Mouse (Mus musculus): ENCODE measurements around the gene Sesn1. TPM values are rescaled to one million over a fixed set of nuclear protein-coding genes. Genes with fewer than 3 reads are reported as not detected.
"Not testable (repeated sequence)": the region's sequence is repeated elsewhere in the genome, so short reads cannot be mapped to it uniquely, and the experiment has no call there.

The Sesn1 gene
- polyA plus RNA-seq, 1 experiment = 9.7 TPM

DNA sequence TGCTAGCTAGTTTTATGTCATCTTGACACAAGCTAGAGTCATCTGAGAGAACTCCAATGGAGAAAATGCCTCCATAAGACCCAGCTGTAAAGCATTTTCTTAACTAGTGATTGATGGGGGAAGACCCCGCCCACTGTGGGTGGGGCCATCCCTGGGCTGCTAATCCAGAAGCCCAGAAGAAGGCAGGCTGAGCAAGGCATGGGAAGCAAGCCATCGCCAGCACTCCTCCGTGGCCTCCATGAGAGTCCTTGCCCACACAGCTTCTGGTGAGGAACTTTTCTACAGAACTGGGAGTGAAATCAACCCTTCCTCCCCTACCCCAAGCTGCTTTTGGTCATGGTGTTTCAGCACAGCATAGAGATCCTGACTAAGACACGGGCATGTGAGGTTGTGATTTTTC is 129.4 kb downstream of the Sesn1 start:
- Histone ChIP-seq H3K79me2 (ENCODE audit: control insufficient read depth, insufficient read depth) (no peaks in the 10 kb centered on the region), H3K4me3 (no peak overlapping the region), H3K36me3 (ENCODE audit: control insufficient read depth, insufficient read depth) (no peaks in the 10 kb centered on the region), H3K27me3 (ENCODE audit: control insufficient read depth, insufficient read depth, insufficient read length) (no peaks in the 10 kb centered on the region), H3K4me2 (ENCODE audit: low read depth) (no peak overlapping the region), H3ac (ENCODE audit: control insufficient read depth, insufficient read length) (no peak overlapping the region)
- TF ChIP-seq TCF12 (IDR thresholded peaks at IDR 0.05; ENCODE audit: insufficient read depth, poor library complexity, severe bottlenecking) = no peak
- no peak for TF ChIP-seq REST (IDR thresholded peaks at IDR 0.05; ENCODE audit: insufficient read depth, insufficient read length)
- TF ChIP-seq SRF (IDR thresholded peaks at IDR 0.05; ENCODE audit: control insufficient read depth, insufficient read length, low read depth) = no peak
- TF ChIP-seq MYOD1 (IDR thresholded peaks at IDR 0.05; ENCODE audit: control insufficient read depth in 1 of 3, insufficient read length in 2 of 3, low read depth in 2 of 3) = no peak
- no peak for TF ChIP-seq MYOG (IDR thresholded peaks at IDR 0.05; ENCODE audit: control insufficient read depth in 1 of 3, insufficient read depth in 1 of 3, insufficient read length in 2 of 3, low read depth in 2 of 3)
- no peak for TF ChIP-seq CEBPB (IDR thresholded peaks at IDR 0.05; ENCODE audit: insufficient read depth, poor library complexity, severe bottlenecking)
- no peak for TF ChIP-seq TCF3 (IDR thresholded peaks at IDR 0.05; ENCODE audit: insufficient read length, low read depth)
- TF ChIP-seq MAX (IDR thresholded peaks at IDR 0.05; ENCODE audit: low read depth) = no peak
- no peak for TF ChIP-seq E2F4 (IDR thresholded peaks at IDR 0.05; ENCODE audit: insufficient read depth)
- no peak for TF ChIP-seq POLR2A (IDR thresholded peaks at IDR 0.05; ENCODE audit: insufficient read length, low read depth)
- TF ChIP-seq USF1 (IDR thresholded peaks at IDR 0.05; ENCODE audit: low read depth) = no peak
- no peak for TF ChIP-seq POLR2AphosphoS2 (IDR thresholded peaks at IDR 0.05; ENCODE audit: insufficient read length, low read depth)

DNA sequence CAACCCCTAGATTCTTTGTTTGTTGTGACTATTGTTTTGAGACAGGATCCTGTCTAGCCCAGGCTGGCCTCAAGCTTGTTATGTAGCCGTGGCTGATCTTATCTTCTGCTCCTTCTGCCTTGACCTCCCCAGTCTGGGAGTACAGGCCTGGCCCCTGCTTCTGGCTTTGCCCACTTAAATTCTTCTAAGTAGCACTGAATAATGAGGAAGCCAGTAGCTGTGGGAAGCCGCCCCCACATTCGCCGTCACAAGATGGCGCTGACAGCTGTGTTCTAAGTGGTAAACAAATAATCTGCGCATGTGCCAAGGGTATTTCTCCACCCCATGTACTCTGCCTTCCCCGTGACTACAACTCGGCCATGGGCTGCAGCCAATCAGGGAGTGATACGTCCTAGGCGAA is 142.6 kb downstream of the Sesn1 start:
- H3K79me2 ChIP-seq (ENCODE audit: control insufficient read depth, insufficient read depth); H3K27me3 ChIP-seq (ENCODE audit: control insufficient read depth, insufficient read depth, insufficient read length); H3K36me3 ChIP-seq (ENCODE audit: control insufficient read depth, insufficient read depth); H3ac ChIP-seq (ENCODE audit: control insufficient read depth, insufficient read length); H3K4me2 ChIP-seq (ENCODE audit: low read depth); H3K4me3 ChIP-seq: not testable (repeated sequence)

DNA sequence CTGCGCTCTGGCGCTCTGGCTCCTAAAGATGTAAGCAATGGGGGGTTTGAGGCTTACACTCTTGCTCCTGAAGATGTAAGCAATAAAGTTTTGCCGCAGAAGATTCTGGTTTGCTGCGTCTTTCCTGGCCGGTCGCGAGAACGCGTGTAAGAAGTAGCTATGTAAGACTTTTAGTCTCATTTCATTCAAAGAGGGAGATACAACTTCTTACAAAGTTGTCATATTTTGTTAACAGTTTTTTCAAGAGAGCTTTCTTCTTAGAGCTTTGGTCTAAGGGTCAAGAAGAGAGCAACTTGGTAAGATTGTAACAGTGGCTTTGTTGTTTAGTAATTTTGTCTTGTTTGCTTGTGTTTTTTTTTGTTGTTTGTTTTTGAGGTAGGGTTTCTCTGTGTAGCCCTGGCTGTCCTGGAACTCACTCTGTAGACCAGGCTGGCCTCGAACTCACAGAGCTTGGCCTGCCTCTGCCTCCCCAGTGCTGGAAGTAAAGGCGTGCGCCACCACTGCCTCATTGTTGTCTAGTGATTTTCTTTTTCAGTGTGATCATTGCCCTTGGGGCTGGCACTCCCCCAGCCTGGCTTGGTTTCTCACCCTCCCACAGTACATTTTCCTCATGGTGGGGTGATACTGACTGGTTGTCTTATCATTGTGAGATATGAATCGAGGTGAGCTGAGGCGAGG is 143.3 kb downstream of the Sesn1 start:
- no peak for TF ChIP-seq USF1 (IDR thresholded peaks at IDR 0.05; ENCODE audit: low read depth)
- TF ChIP-seq TCF12 (IDR thresholded peaks at IDR 0.05; ENCODE audit: insufficient read depth, poor library complexity, severe bottlenecking) = no peak
- TF ChIP-seq REST (IDR thresholded peaks at IDR 0.05; ENCODE audit: insufficient read depth, insufficient read length) = no peak
- TF ChIP-seq E2F4 (IDR thresholded peaks at IDR 0.05; ENCODE audit: insufficient read depth) = no peak
- TF ChIP-seq TCF3 (IDR thresholded peaks at IDR 0.05; ENCODE audit: insufficient read length, low read depth) = no peak
- TF ChIP-seq POLR2AphosphoS2 (IDR thresholded peaks at IDR 0.05; ENCODE audit: insufficient read length, low read depth) = no peak
- TF ChIP-seq SRF (IDR thresholded peaks at IDR 0.05; ENCODE audit: control insufficient read depth, insufficient read length, low read depth) = no peak
- no peak for TF ChIP-seq POLR2A (IDR thresholded peaks at IDR 0.05; ENCODE audit: insufficient read length, low read depth)
- TF ChIP-seq MYOG (IDR thresholded peaks at IDR 0.05; ENCODE audit: control insufficient read depth in 1 of 3, insufficient read depth in 1 of 3, insufficient read length in 2 of 3, low read depth in 2 of 3) = no peak
- TF ChIP-seq CEBPB (IDR thresholded peaks at IDR 0.05; ENCODE audit: insufficient read depth, poor library complexity, severe bottlenecking) = no peak
- TF ChIP-seq MAX (IDR thresholded peaks at IDR 0.05; ENCODE audit: low read depth) = no peak
- no peak for TF ChIP-seq MYOD1 (IDR thresholded peaks at IDR 0.05; ENCODE audit: control insufficient read depth in 1 of 3, insufficient read length in 2 of 3, low read depth in 2 of 3)
- Histone ChIP-seq H3ac (ENCODE audit: control insufficient read depth, insufficient read length) (no peak overlapping the region), H3K4me3 (no peak overlapping the region), H3K79me2 (ENCODE audit: control insufficient read depth, insufficient read depth) (no peaks in the 10 kb centered on the region), H3K4me2 (ENCODE audit: low read depth) (no peak overlapping the region), H3K36me3 (ENCODE audit: control insufficient read depth, insufficient read depth) (no peaks in the 10 kb centered on the region), H3K27me3 (ENCODE audit: control insufficient read depth, insufficient read depth, insufficient read length) (no peaks in the 10 kb centered on the region)

DNA sequence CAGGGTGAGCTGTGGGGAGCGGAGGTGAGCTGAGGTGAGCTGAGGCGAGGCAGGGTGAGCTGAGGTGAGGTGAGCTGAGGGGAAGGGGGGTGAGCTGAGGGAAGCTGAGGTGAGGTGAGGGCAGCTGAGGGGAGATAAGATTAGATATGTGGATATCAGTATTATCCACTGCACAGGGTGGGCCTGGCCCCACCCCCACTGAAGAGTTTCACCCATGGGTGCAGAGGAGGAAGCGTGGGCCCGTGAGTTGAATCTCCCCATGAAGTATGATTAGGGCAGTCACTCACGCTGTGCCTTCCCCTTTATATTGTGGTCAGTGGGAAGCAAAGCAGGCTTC is 143.8 kb downstream of the Sesn1 start:
- TF ChIP-seq MYOG (IDR thresholded peaks at IDR 0.05; ENCODE audit: control insufficient read depth in 1 of 3, insufficient read depth in 1 of 3, insufficient read length in 2 of 3, low read depth in 2 of 3) (no peak), MAX (IDR thresholded peaks at IDR 0.05; ENCODE audit: low read depth) (no peak), TCF12 (IDR thresholded peaks at IDR 0.05; ENCODE audit: insufficient read depth, poor library complexity, severe bottlenecking) (no peak), POLR2A (IDR thresholded peaks at IDR 0.05; ENCODE audit: insufficient read length, low read depth) (no peak), TCF3 (IDR thresholded peaks at IDR 0.05; ENCODE audit: insufficient read length, low read depth) (no peak), E2F4 (IDR thresholded peaks at IDR 0.05; ENCODE audit: insufficient read depth) (no peak), MYOD1 (IDR thresholded peaks at IDR 0.05; ENCODE audit: control insufficient read depth in 1 of 3, insufficient read length in 2 of 3, low read depth in 2 of 3) (no peak), CEBPB (IDR thresholded peaks at IDR 0.05; ENCODE audit: insufficient read depth, poor library complexity, severe bottlenecking) (no peak), SRF (IDR thresholded peaks at IDR 0.05; ENCODE audit: control insufficient read depth, insufficient read length, low read depth) (no peak), USF1 (IDR thresholded peaks at IDR 0.05; ENCODE audit: low read depth) (no peak), REST (IDR thresholded peaks at IDR 0.05; ENCODE audit: insufficient read depth, insufficient read length) (no peak), POLR2AphosphoS2 (IDR thresholded peaks at IDR 0.05; ENCODE audit: insufficient read length, low read depth) (no peak)
- Histone ChIP-seq H3K27me3 (ENCODE audit: control insufficient read depth, insufficient read depth, insufficient read length) (no peaks in the 10 kb centered on the region), H3K79me2 (ENCODE audit: control insufficient read depth, insufficient read depth) (no peaks in the 10 kb centered on the region), H3K4me3 (no peak overlapping the region), H3K36me3 (ENCODE audit: control insufficient read depth, insufficient read depth) (no peaks in the 10 kb centered on the region), H3K4me2 (ENCODE audit: low read depth) (no peak overlapping the region), H3ac (ENCODE audit: control insufficient read depth, insufficient read length) (no peak overlapping the region)

Data from myocyte (in vitro differentiated cells).